Mouse (Mus musculus) kidney, embryonic 14.5 days (tissue): ENCODE data around the gene Etfdh. TPM values are rescaled to one million over a fixed set of nuclear protein-coding genes. Genes with fewer than 3 reads are reported as not detected.

ENCODE experiments used
- ATAC-seq: fragments of 200-750 bp; cut with Nextera tagmentation; 2 replicates; pipeline ENCODE4 v1.8.0; 2017; ENCODE audit warnings: moderate number of reproducible peaks, mild to moderate bottlenecking, moderate TSS enrichment, moderate library complexity; ENCODE audit not compliant: low FRiP score, low TSS enrichment
- H3K27ac ChIP-seq: fragments of 300-500 bp; sonication (generic); 2 replicates; pipeline ENCODE4 v1.5.1; 2014; ENCODE audit warnings: low read depth, mild to moderate bottlenecking, low read length, moderate library complexity, mixed read lengths
- H3K27me3 ChIP-seq: fragments of 300-500 bp; sonication (generic); 2 replicates; pipeline ENCODE4 v1.6.1; 2014; ENCODE audit warnings: mild to moderate bottlenecking, low read length; ENCODE audit not compliant: control insufficient read depth, insufficient read depth
- H3K36me3 ChIP-seq: fragments of 300-500 bp; sonication (generic); 2 replicates; pipeline ENCODE4 v1.6.1; 2014; ENCODE audit warnings: low read length, mixed read lengths; ENCODE audit not compliant: control insufficient read depth, insufficient read depth
- H3K4me1 ChIP-seq: fragments of 300-500 bp; sonication (generic); 2 replicates; pipeline ENCODE4 v1.6.1; 2014; ENCODE audit warnings: low read length, mixed read lengths; ENCODE audit not compliant: control insufficient read depth, insufficient read depth
- H3K4me2 ChIP-seq: fragments of 300-500 bp; sonication (generic); replicated peaks from 2 replicates; pipeline ENCODE4 v1.6.1; 2014; ENCODE audit warnings: low read depth, mild to moderate bottlenecking, low read length
- H3K4me3 ChIP-seq: fragments of 300-500 bp; sonication (generic); 2 replicates; pipeline ENCODE4 v1.5.1; 2014; ENCODE audit warnings: mild to moderate bottlenecking, low read length
- H3K9ac ChIP-seq: fragments of 300-500 bp; sonication (generic); 2 replicates; pipeline ENCODE4 v1.6.1; 2014; ENCODE audit warnings: low read depth, mild to moderate bottlenecking, low read length, moderate library complexity
- H3K9me3 ChIP-seq: fragments of 300-500 bp; sonication (generic); 2 replicates; pipeline ENCODE4 v1.6.1; 2016; ENCODE audit warnings: low read length; ENCODE audit not compliant: control insufficient read depth
- WGBS: fragments of 180-500 bp; shearing (Covaris S2); extraction: QIAGEN DNeasy Blood & Tissue Kit; methylation state at CpG from one replicate; pipeline ENCODE4 v1.1.7; 2014; 5-methylcytosine and 5-hydroxymethylcytosine counted together
- polyA plus RNA-seq: library from polyadenylated mRNA; unstranded; fragments of >200 nt; fragmentation: Nextera tagmentation; extraction: Ambion mirVana; gene quantifications from 2 replicates; pipeline ENCODE4 v1.2.1, GENCODE M21; 2014

The Etfdh gene
- polyA plus RNA-seq, 1 experiment from 2014 or later, result 60.9 TPM

- no peak for ATAC-seq
- WGBS, result 83% methylated on average over 10 of the region's 10 CpGs
- Histone ChIP-seq H3K4me1 (peaks cover 17% of the 10 kb centered on the region; the same call in 1 of the 2 replicates), H3K36me3 (no peaks in the 10 kb centered on the region; the same call in 1 of the 2 replicates), H3K4me2 (no peak overlapping the region), H3K27ac (no peak overlapping the region), H3K4me3 (no peak overlapping the region), H3K27me3 (no peaks in the 10 kb centered on the region), H3K9me3 (no peaks in the 10 kb centered on the region), H3K9ac (no peak overlapping the region)
Measured at GRCm38 (mm10) chr3:79561784-79562715, 67.2 kb downstream of the Etfdh start.

GRCm38 (mm10) chr3:79560555-79560954 lies 68.7 kb downstream of the Etfdh start:
- WGBS, result 91% methylated on average over 6 of the region's 6 CpGs
- Histone ChIP-seq H3K36me3 (no peaks in the 10 kb centered on the region; the same call in 1 of the 2 replicates), H3K9me3 (no peaks in the 10 kb centered on the region), H3K4me1 (peaks cover 12% of the 10 kb centered on the region; the same call in 1 of the 2 replicates), H3K9ac (no peak overlapping the region), H3K4me3 (no peak overlapping the region), H3K4me2 (no peak overlapping the region), H3K27ac (no peak overlapping the region), H3K27me3 (no peaks in the 10 kb centered on the region)
- ATAC-seq, result no peak

- Histone ChIP-seq H3K27ac (peak overlapping the region; percentile 42), H3K4me2 (no peak overlapping the region)
- 18% methylated on average over 5 of the region's 5 CpGs for WGBS
Measured at GRCm38 (mm10) chr3:79559773-79560045, 69.6 kb downstream of the Etfdh start.

GRCm38 (mm10) chr3:79559021-79559772 lies 70.1 kb downstream of the Etfdh start:
- ATAC-seq, result peak; percentile 65
- WGBS, result 51% methylated on average over 9 of the region's 9 CpGs
- Histone ChIP-seq H3K4me1 (peaks cover 12% of the 10 kb centered on the region; the same call in 1 of the 2 replicates), H3K27ac (peak overlapping the region; percentile 42; the same call in 1 of the 2 replicates), H3K9ac (no peak overlapping the region), H3K9me3 (no peaks in the 10 kb centered on the region), H3K36me3 (no peaks in the 10 kb centered on the region; the same call in 1 of the 2 replicates), H3K4me3 (no peak overlapping the region), H3K4me2 (no peak overlapping the region), H3K27me3 (no peaks in the 10 kb centered on the region)

More at GRCm38 (mm10) chr3:79559773-79560045, 69.6 kb downstream of the Etfdh start:
- Histone ChIP-seq H3K4me3 (no peak overlapping the region), H3K9me3 (no peaks in the 10 kb centered on the region), H3K4me1 (peaks cover 12% of the 10 kb centered on the region; the same call in 1 of the 2 replicates), H3K27me3 (no peaks in the 10 kb centered on the region), H3K9ac (no peak overlapping the region), H3K36me3 (no peaks in the 10 kb centered on the region; the same call in 1 of the 2 replicates)
- 0 out of 2 replicates have a peak, but pooled peaks have one; percentile 18 for ATAC-seq

- ATAC-seq, result no peak
- no peaks in the 10 kb centered on the region for H3K9me3 ChIP-seq
- H3K4me2 ChIP-seq, result no peak overlapping the region
- 93% methylated on average over 6 of the region's 6 CpGs for WGBS
- no peak overlapping the region for H3K9ac ChIP-seq
- H3K4me1 ChIP-seq, result peaks cover 12% of the 10 kb centered on the region; the same call in 1 of the 2 replicates
- H3K27ac ChIP-seq, result no peak overlapping the region
- no peak overlapping the region for H3K4me3 ChIP-seq
- no peaks in the 10 kb centered on the region for H3K27me3 ChIP-seq
- H3K36me3 ChIP-seq, result no peaks in the 10 kb centered on the region; the same call in 1 of the 2 replicates
Measured at GRCm38 (mm10) chr3:79555061-79555460, 74.2 kb downstream of the Etfdh start.

Other genes starting within 250 kb of the Etfdh start
- 4.4 and 6.9 TPM in 2 replicates for gene Fnip2, start 61.7 kb downstream of the Etfdh start, polyA plus RNA-seq
- 164 and 189 TPM in 2 replicates for gene Ppid, start 38.2 kb downstream of the Etfdh start, polyA plus RNA-seq
- gene 4930579G24Rik, start 421 bp downstream of the Etfdh start, polyA plus RNA-seq, result 30.9 and 35.6 TPM in 2 replicates
- not detected in 2 replicates for gene Rxfp1, start 108.4 kb upstream of the Etfdh start, polyA plus RNA-seq
- 4.7 and 5.4 TPM in 2 replicates for gene Tmem144, start 223.3 kb upstream of the Etfdh start, polyA plus RNA-seq